Mouse (Mus musculus) bone marrow macrophage, adult 2 months (primary cell): ENCODE data around the gene Mars.

Experiments
- CTCF ChIP-seq: IDR thresholded peaks from 2 replicates; pipeline ENCODE4 v1.5.1; 2012; ENCODE audit warnings: low read depth, mild to moderate bottlenecking, low read length, moderate library complexity
- POLR2A ChIP-seq: IDR thresholded peaks from 2 replicates; pipeline ENCODE4 v1.6.1; 2012; ENCODE audit warnings: mild to moderate bottlenecking, low read depth, low read length, borderline replicate concordance

- TF ChIP-seq POLR2A (no peak), CTCF (peak; percentile 92)
These were observed 30.5 kb upstream of the Mars start, which contains the start of gene Gli1 for GRCm38 (mm10) chr10:127341891-127342639.
